Mouse (Mus musculus): ENCODE data around the gene Paf1. TPM values are rescaled to one million over a fixed set of nuclear protein-coding genes. Genes with fewer than 3 reads are reported as not detected.

Gene Paf1
- polyA plus RNA-seq, 1 experiment from 2014 or later = 77.6 TPM

GRCm38 (mm10) chr7:28444344-28444974 is 51.7 kb downstream of the Paf1 start:
- H3K9ac ChIP-seq (ENCODE audit: low read depth, low read length) = no peak overlapping the region
- H3K27ac ChIP-seq (ENCODE audit: low read depth, low read length) = no peak overlapping the region
- DNase-seq (ENCODE audit: low spot score) = no peak
- 0 out of 2 replicates have a peak, but pooled peaks cover 2% of the 10 kb centered on the region for H3K27me3 ChIP-seq (ENCODE audit: control insufficient read depth, insufficient read depth, low read length)
- no peaks in the 10 kb centered on the region for H3K4me1 ChIP-seq (replicated peaks; ENCODE audit: control insufficient read depth, insufficient read depth, low read length)
- no peaks in the 10 kb centered on the region for H3K36me3 ChIP-seq (ENCODE audit: control insufficient read depth, insufficient read depth, low read length)
- no peaks in the 10 kb centered on the region for H3K9me3 ChIP-seq (ENCODE audit: control insufficient read depth, low read length)
- 88% methylated on average over 13 of the region's 13 CpGs for WGBS
- H3K4me3 ChIP-seq (ENCODE audit: low read depth, low read length) = no peak overlapping the region
- H3K4me2 ChIP-seq (replicated peaks; ENCODE audit: low read depth, low read length) = no peak overlapping the region
- no peak for ATAC-seq (ENCODE audit: low FRiP score)

- no peak overlapping the region for H3K4me2 ChIP-seq (replicated peaks; ENCODE audit: low read depth, low read length)
- WGBS = 5% methylated on average over 12 of the region's 12 CpGs
- no peaks in the 10 kb centered on the region for H3K9me3 ChIP-seq (ENCODE audit: control insufficient read depth, low read length)
- H3K27me3 ChIP-seq (ENCODE audit: control insufficient read depth, insufficient read depth, low read length) = 0 out of 2 replicates have a peak, but pooled peaks cover 2% of the 10 kb centered on the region
- peak; percentile 88 for DNase-seq (ENCODE audit: low spot score)
- H3K9ac ChIP-seq (ENCODE audit: low read depth, low read length) = no peak overlapping the region
- H3K27ac ChIP-seq (ENCODE audit: low read depth, low read length) = no peak overlapping the region
- no peaks in the 10 kb centered on the region for H3K36me3 ChIP-seq (ENCODE audit: control insufficient read depth, insufficient read depth, low read length)
- no peak for ATAC-seq (ENCODE audit: low FRiP score)
- H3K4me3 ChIP-seq (ENCODE audit: low read depth, low read length) = no peak overlapping the region
- H3K4me1 ChIP-seq (replicated peaks; ENCODE audit: control insufficient read depth, insufficient read depth, low read length) = no peaks in the 10 kb centered on the region
Observed at GRCm38 (mm10) chr7:28446446-28446845, 53.7 kb downstream of the Paf1 start.

- Histone ChIP-seq H3K36me3 (ENCODE audit: control insufficient read depth, insufficient read depth, low read length) (no peaks in the 10 kb centered on the region), H3K9me3 (ENCODE audit: control insufficient read depth, low read length) (no peaks in the 10 kb centered on the region), H3K4me3 (ENCODE audit: low read depth, low read length) (no peak overlapping the region), H3K9ac (ENCODE audit: low read depth, low read length) (no peak overlapping the region), H3K4me2 (replicated peaks; ENCODE audit: low read depth, low read length) (no peak overlapping the region), H3K27me3 (ENCODE audit: control insufficient read depth, insufficient read depth, low read length) (0 out of 2 replicates have a peak, but pooled peaks cover 2% of the 10 kb centered on the region), H3K27ac (ENCODE audit: low read depth, low read length) (no peak overlapping the region), H3K4me1 (replicated peaks; ENCODE audit: control insufficient read depth, insufficient read depth, low read length) (no peaks in the 10 kb centered on the region)
- 14% methylated on average over 12 of the region's 12 CpGs for WGBS
- DNase-seq (ENCODE audit: low spot score) = peak; percentile 42
- no peak for ATAC-seq (ENCODE audit: low FRiP score)
Observed at GRCm38 (mm10) chr7:28447101-28447830, 54.5 kb downstream of the Paf1 start.

GRCm38 (mm10) chr7:28447865-28448820 is 55.4 kb downstream of the Paf1 start:
- no peak overlapping the region for H3K9ac ChIP-seq (ENCODE audit: low read depth, low read length)

More at GRCm38 (mm10) chr7:28447865-28448820, 55.4 kb downstream of the Paf1 start:
- ATAC-seq (ENCODE audit: low FRiP score) (no peak), DNase-seq (ENCODE audit: low spot score) (no peak)
- 65% methylated on average over 13 of the region's 13 CpGs for WGBS
- Histone ChIP-seq H3K27me3 (ENCODE audit: control insufficient read depth, insufficient read depth, low read length) (0 out of 2 replicates have a peak, but pooled peaks cover 2% of the 10 kb centered on the region), H3K4me1 (replicated peaks; ENCODE audit: control insufficient read depth, insufficient read depth, low read length) (no peaks in the 10 kb centered on the region; the same call in 1 of the 2 replicates), H3K9me3 (ENCODE audit: control insufficient read depth, low read length) (no peaks in the 10 kb centered on the region), H3K27ac (ENCODE audit: low read depth, low read length) (no peak overlapping the region), H3K4me3 (ENCODE audit: low read depth, low read length) (no peak overlapping the region), H3K36me3 (ENCODE audit: control insufficient read depth, insufficient read depth, low read length) (no peaks in the 10 kb centered on the region), H3K4me2 (replicated peaks; ENCODE audit: low read depth, low read length) (no peak overlapping the region)

Other genes with a start within 250 kb of the Paf1 start
- gene Fbl, start 223.2 kb upstream of the Paf1 start, polyA plus RNA-seq (2014; fragmentation: Nextera tagmentation; extraction: Ambion mirVana) = 38.3 and 45.9 TPM in 2 replicates
- 18.1 and 23.5 TPM in 2 replicates for gene Dyrk1b, start 213.5 kb upstream of the Paf1 start, polyA plus RNA-seq (2014; fragmentation: Nextera tagmentation; extraction: Ambion mirVana)
- gene Eid2, start 125.1 kb upstream of the Paf1 start, polyA plus RNA-seq (2014; fragmentation: Nextera tagmentation; extraction: Ambion mirVana) = 7.2 and 12.7 TPM in 2 replicates
- 17.4 and 19.0 TPM in 2 replicates for gene Eid2b, start 115.2 kb upstream of the Paf1 start, polyA plus RNA-seq (2014; fragmentation: Nextera tagmentation; extraction: Ambion mirVana)
- gene Selenov, start 101.8 kb upstream of the Paf1 start, polyA plus RNA-seq (2014; fragmentation: Nextera tagmentation; extraction: Ambion mirVana) = 0.46 and 0.52 TPM in 2 replicates
- 77.4 and 86.1 TPM in 2 replicates for gene Dll3, start 90.7 kb upstream of the Paf1 start, polyA plus RNA-seq (2014; fragmentation: Nextera tagmentation; extraction: Ambion mirVana)
- 189 and 201 TPM in 2 replicates for gene Timm50, start 80.9 kb upstream of the Paf1 start, polyA plus RNA-seq (2014; fragmentation: Nextera tagmentation; extraction: Ambion mirVana)
- gene Supt5, start 54.2 kb upstream of the Paf1 start, polyA plus RNA-seq (2014; fragmentation: Nextera tagmentation; extraction: Ambion mirVana) = 68.0 and 74.9 TPM in 2 replicates
- gene Rps16, start 42.3 kb upstream of the Paf1 start, polyA plus RNA-seq (2014; fragmentation: Nextera tagmentation; extraction: Ambion mirVana) = 746 and 776 TPM in 2 replicates
- gene Plekhg2, start 20.4 kb upstream of the Paf1 start, polyA plus RNA-seq (2014; fragmentation: Nextera tagmentation; extraction: Ambion mirVana) = 39.5 and 48.0 TPM in 2 replicates
- gene Zfp36, start 12.7 kb upstream of the Paf1 start, polyA plus RNA-seq (2014; fragmentation: Nextera tagmentation; extraction: Ambion mirVana) = 3.4 and 3.9 TPM in 2 replicates
- gene Med29, start 243 bp upstream of the Paf1 start, polyA plus RNA-seq (2014; fragmentation: Nextera tagmentation; extraction: Ambion mirVana) = 47.6 and 49.7 TPM in 2 replicates
- gene Gmfg, start 44.5 kb downstream of the Paf1 start, polyA plus RNA-seq (2014; fragmentation: Nextera tagmentation; extraction: Ambion mirVana) = 6.5 and 8.7 TPM in 2 replicates
- 5.8 and 6.6 TPM in 2 replicates for gene Lrfn1, start 59.0 kb downstream of the Paf1 start, polyA plus RNA-seq (2014; fragmentation: Nextera tagmentation; extraction: Ambion mirVana)
- not detected in 2 replicates for gene Ifnl2, start 117.5 kb downstream of the Paf1 start, polyA plus RNA-seq (2014; fragmentation: Nextera tagmentation; extraction: Ambion mirVana)
- not detected in 2 replicates for gene Ifnl3, start 129.9 kb downstream of the Paf1 start, polyA plus RNA-seq (2014; fragmentation: Nextera tagmentation; extraction: Ambion mirVana)
- not detected in 2 replicates for gene Sycn, start 147.9 kb downstream of the Paf1 start, polyA plus RNA-seq (2014; fragmentation: Nextera tagmentation; extraction: Ambion mirVana)
- not detected in 2 replicates for gene Nccrp1, start 154.3 kb downstream of the Paf1 start, polyA plus RNA-seq (2014; fragmentation: Nextera tagmentation; extraction: Ambion mirVana)
- 25.3 and 27.4 TPM in 2 replicates for gene Samd4b, start 205.2 kb downstream of the Paf1 start, polyA plus RNA-seq (2014; fragmentation: Nextera tagmentation; extraction: Ambion mirVana)
- 30.5 and 32.6 TPM in 2 replicates for gene Pak4, start 205.2 kb downstream of the Paf1 start, polyA plus RNA-seq (2014; fragmentation: Nextera tagmentation; extraction: Ambion mirVana)
- not detected in 2 replicates for gene Acp7, start 238.4 kb downstream of the Paf1 start, polyA plus RNA-seq (2014; fragmentation: Nextera tagmentation; extraction: Ambion mirVana)

Measured in hindbrain, embryonic 11.5 days (tissue).